Mouse (Mus musculus) CH12.LX (cell line): Measurements from ENCODE around the gene Pdf. TPM values are rescaled to one million over a fixed set of nuclear protein-coding genes. Genes with fewer than 3 reads are reported as not detected.

Source experiments
- DNase-seq: peaks from one replicate; pipeline ENCODE4 v3.0.0-alpha.2; 2013; ENCODE audit errors: extremely low read depth
- H3K27ac ChIP-seq: 2 replicates; pipeline ENCODE4 v1.5.1; 2012; ENCODE audit warnings: low read depth, mild to moderate bottlenecking, control low read depth, moderate library complexity; ENCODE audit not compliant: insufficient read depth
- H3K27me3 ChIP-seq: replicated peaks from 2 replicates; pipeline ENCODE3; 2012; ENCODE audit warnings: inconsistent platforms
- H3K36me3 ChIP-seq, 2 experiments: replicated peaks in 1 of 2; 2 replicates each; pipeline versions ENCODE3 to v1.6.1; 2012; ENCODE audit warnings: inconsistent platforms in 1 of 2, low read length in 1 of 2, mild to moderate bottlenecking in 1 of 2, mixed read lengths in 1 of 2, moderate library complexity in 1 of 2; ENCODE audit not compliant: control insufficient read depth in 1 of 2, insufficient read depth in 1 of 2
- H3K4me1 ChIP-seq, 2 experiments: 2 replicates each; pipeline ENCODE4 v1.6.1; 2012; ENCODE audit warnings: inconsistent platforms in 1 of 2, moderate library complexity in 1 of 2; ENCODE audit not compliant: insufficient read depth in 2 of 2, control insufficient read depth in 1 of 2
- H3K4me2 ChIP-seq: 2 replicates; pipeline ENCODE4 v1.6.1; 2012; ENCODE audit warnings: low read depth, mild to moderate bottlenecking, control low read depth; ENCODE audit not compliant: poor library complexity, insufficient read depth, severe bottlenecking
- H3K4me3 ChIP-seq, 3 experiments: fragments of 150-350 bp in 1 of 3; sonication (generic) in 1 of 3; replicated peaks in 1 of 3; 2 replicates each; pipeline versions ENCODE3 to v1.5.1; 2011 to 2012; ENCODE audit warnings: low read depth in 2 of 3, low read length in 2 of 3, mild to moderate bottlenecking in 2 of 3, moderate library complexity in 2 of 3, control low read depth in 1 of 3, improper control_type of control experiment in 1 of 3, inconsistent platforms in 1 of 3, mixed read lengths in 1 of 3; ENCODE audit not compliant: poor library complexity in 1 of 3
- H3K79me2 ChIP-seq: replicated peaks from 2 replicates; pipeline ENCODE4 v1.6.1; 2012; ENCODE audit warnings: mild to moderate bottlenecking, moderate library complexity; ENCODE audit not compliant: control insufficient read depth, poor library complexity, insufficient read depth, severe bottlenecking; ENCODE audit errors: extremely low read depth
- H3K9ac ChIP-seq: 2 replicates; pipeline ENCODE4 v1.6.1; 2012; ENCODE audit warnings: low read depth, mild to moderate bottlenecking, control low read depth, moderate library complexity; ENCODE audit not compliant: insufficient read depth
- H3K9me3 ChIP-seq: replicated peaks from 2 replicates; pipeline ENCODE3; 2012; ENCODE audit warnings: low read length, inconsistent platforms, mixed read lengths
- BHLHE40 ChIP-seq: IDR thresholded peaks from 2 replicates; pipeline ENCODE4 v1.6.1; 2011; ENCODE audit warnings: mild to moderate bottlenecking, low read depth, low read length, improper control_type of control experiment
- CHD1 ChIP-seq: IDR thresholded peaks from 2 replicates; pipeline ENCODE4 v1.6.1; 2012; ENCODE audit warnings: low read depth, low read length, improper control_type of control experiment, inconsistent platforms
- CHD2 ChIP-seq: IDR thresholded peaks from 2 replicates; pipeline ENCODE4 v1.6.1; 2011; ENCODE audit warnings: low read length, improper control_type of control experiment
- CTCF ChIP-seq, 2 experiments: IDR thresholded peaks in 1 of 2; conservative IDR thresholded peaks in 1 of 2; 2 replicates each; pipeline ENCODE4 v1.5.1; 2011 to 2012; ENCODE audit warnings: low read depth in 2 of 2, low read length in 2 of 2, improper control_type of control experiment in 1 of 2, inconsistent platforms in 1 of 2, mild to moderate bottlenecking in 1 of 2, moderate library complexity in 1 of 2
- E2F4 ChIP-seq: IDR thresholded peaks from 2 replicates; pipeline ENCODE4 v1.6.1; 2011; ENCODE audit warnings: low read depth, low read length, improper control_type of control experiment; ENCODE audit not compliant: insufficient replicate concordance
- ELF1 ChIP-seq: IDR thresholded peaks from 2 replicates; pipeline ENCODE4 v1.6.1; 2014; ENCODE audit warnings: low read depth, mild to moderate bottlenecking, inconsistent platforms, low read length, improper control_type of control experiment
- EP300 ChIP-seq: IDR thresholded peaks from 2 replicates; pipeline ENCODE4 v1.6.1; 2011; ENCODE audit warnings: low read length, improper control_type of control experiment
- GABPA ChIP-seq: IDR thresholded peaks from 2 replicates; pipeline ENCODE4 v1.6.1; 2012; ENCODE audit warnings: low read depth, low read length, improper control_type of control experiment, inconsistent platforms; ENCODE audit not compliant: insufficient replicate concordance
- HCFC1 ChIP-seq: IDR thresholded peaks from 2 replicates; pipeline ENCODE4 v1.6.1; 2012; ENCODE audit warnings: low read depth, mild to moderate bottlenecking, inconsistent platforms, low read length, improper control_type of control experiment
- IRF4 ChIP-seq: IDR thresholded peaks from 2 replicates; pipeline ENCODE4 v1.6.1; 2014; ENCODE audit warnings: low read depth, mild to moderate bottlenecking, inconsistent platforms, low read length, improper control_type of control experiment
- JUN ChIP-seq: IDR thresholded peaks from 2 replicates; pipeline ENCODE4 v1.6.1; 2011; ENCODE audit warnings: low read depth, mild to moderate bottlenecking, low read length, improper control_type of control experiment, moderate library complexity; ENCODE audit not compliant: insufficient read depth
- JUND ChIP-seq: conservative IDR thresholded peaks from 2 replicates; pipeline ENCODE4 v1.6.1; 2011; ENCODE audit warnings: low read depth, low read length, improper control_type of control experiment
- KAT2A ChIP-seq: IDR thresholded peaks from 2 replicates; pipeline ENCODE4 v1.6.1; 2012; ENCODE audit warnings: low read length, improper control_type of control experiment, inconsistent platforms; ENCODE audit not compliant: insufficient replicate concordance
- MAFK ChIP-seq: IDR thresholded peaks from 2 replicates; pipeline ENCODE4 v1.6.1; 2011; ENCODE audit warnings: low read length, improper control_type of control experiment; ENCODE audit not compliant: insufficient replicate concordance
- MAX ChIP-seq: IDR thresholded peaks from 2 replicates; pipeline ENCODE4 v1.6.1; 2011; ENCODE audit warnings: low read length, improper control_type of control experiment
- MAZ ChIP-seq: IDR thresholded peaks from 2 replicates; pipeline ENCODE4 v1.6.1; 2012; ENCODE audit warnings: low read depth, mild to moderate bottlenecking, inconsistent platforms, low read length, improper control_type of control experiment, moderate library complexity
- MXI1 ChIP-seq: IDR thresholded peaks from 2 replicates; pipeline ENCODE4 v1.6.1; 2011; ENCODE audit warnings: mild to moderate bottlenecking, low read depth, low read length, improper control_type of control experiment
- MYC ChIP-seq: IDR thresholded peaks from 2 replicates; pipeline ENCODE4 v1.6.1; 2011; ENCODE audit warnings: low read depth, mild to moderate bottlenecking, improper control_type of control experiment, low read length
- NELFE ChIP-seq: IDR thresholded peaks from 2 replicates; pipeline ENCODE4 v1.6.1; 2011; ENCODE audit warnings: low read depth, low read length, improper control_type of control experiment
- NRF1 ChIP-seq: IDR thresholded peaks from 2 replicates; pipeline ENCODE4 v1.6.1; 2014; ENCODE audit warnings: low read depth, mild to moderate bottlenecking, inconsistent platforms, low read length, improper control_type of control experiment, moderate library complexity
- PAX5 ChIP-seq: IDR thresholded peaks from 2 replicates; pipeline ENCODE4 v1.6.1; 2012; ENCODE audit warnings: low read length, inconsistent platforms, mixed read lengths
- POLR2A ChIP-seq: IDR thresholded peaks from 2 replicates; pipeline ENCODE4 v1.6.1; 2011; ENCODE audit warnings: low read depth, mild to moderate bottlenecking, improper control_type of control experiment, low read length
- POLR2AphosphoS2 ChIP-seq: IDR thresholded peaks from 2 replicates; pipeline ENCODE4 v1.6.1; 2011; ENCODE audit warnings: low read depth, low read length, improper control_type of control experiment
- RAD21 ChIP-seq: IDR thresholded peaks from 2 replicates; pipeline ENCODE4 v1.6.1; 2011; ENCODE audit warnings: low read depth, mild to moderate bottlenecking, low read length, improper control_type of control experiment, moderate library complexity
- RCOR1 ChIP-seq: conservative IDR thresholded peaks from 2 replicates; pipeline ENCODE4 v1.6.1; 2012; ENCODE audit warnings: low read depth, mild to moderate bottlenecking, inconsistent platforms, low read length, improper control_type of control experiment
- SIN3A ChIP-seq: IDR thresholded peaks from 2 replicates; pipeline ENCODE4 v1.6.1; 2012; ENCODE audit warnings: low read length, improper control_type of control experiment, inconsistent platforms
- SMC3 ChIP-seq: IDR thresholded peaks from 2 replicates; pipeline ENCODE4 v1.6.1; 2011; ENCODE audit warnings: low read depth, low read length, improper control_type of control experiment
- TCF12 ChIP-seq: IDR thresholded peaks from 2 replicates; pipeline ENCODE4 v1.6.1; 2014; ENCODE audit warnings: low read depth, mild to moderate bottlenecking, inconsistent platforms, low read length, improper control_type of control experiment
- UBTF ChIP-seq: IDR thresholded peaks from 2 replicates; pipeline ENCODE4 v1.6.1; 2012; ENCODE audit warnings: low read depth, mild to moderate bottlenecking, inconsistent platforms, low read length, improper control_type of control experiment, moderate library complexity
- USF1 ChIP-seq: IDR thresholded peaks from 2 replicates; pipeline ENCODE4 v1.6.1; 2014; ENCODE audit warnings: low read depth, mild to moderate bottlenecking, inconsistent platforms, low read length, improper control_type of control experiment
- USF2 ChIP-seq: conservative IDR thresholded peaks from 2 replicates; pipeline ENCODE4 v1.6.1; 2011; ENCODE audit warnings: low read depth, low read length, improper control_type of control experiment
- ZC3H11A ChIP-seq: IDR thresholded peaks from 2 replicates; pipeline ENCODE4 v1.6.1; 2012; ENCODE audit warnings: low read depth, mild to moderate bottlenecking, inconsistent platforms, low read length, improper control_type of control experiment
- ZKSCAN1 ChIP-seq: IDR thresholded peaks from 2 replicates; pipeline ENCODE4 v1.6.1; 2012; ENCODE audit warnings: low read depth, inconsistent platforms, low read length, improper control_type of control experiment, borderline replicate concordance
- ZMIZ1 ChIP-seq: IDR thresholded peaks from 2 replicates; pipeline ENCODE4 v1.6.1; 2012; ENCODE audit warnings: low read depth, mild to moderate bottlenecking, inconsistent platforms, low read length, improper control_type of control experiment
- ZNF384 ChIP-seq: IDR thresholded peaks from 2 replicates; pipeline ENCODE4 v1.6.1; 2012; ENCODE audit warnings: low read depth, low read length, improper control_type of control experiment, inconsistent platforms
- dilution Hi-C: fragments of 300-500 bp; cut with MboI; formaldehyde crosslinking; loops from 2 replicates; pipeline ENCODE4 v1.14.3; 2020; ENCODE audit warnings: low sequenced_read_pairs; ENCODE audit not compliant: extremely low pct_unique_long_range_greater_than_20kb, extremely low pct_ligation_motif_present
- in situ Hi-C: fragments of 300-500 bp; cut with MboI; formaldehyde crosslinking; loops from 3 replicates; pipeline ENCODE4 v1.14.3; 2019; ENCODE audit warnings: low sequenced_read_pairs, low pct_ligation_motif_present, low pct_unique_long_range_greater_than_20kb, mixed read lengths
- polyA plus RNA-seq: library from polyadenylated mRNA; unstranded; fragments of >175 nt; gene quantifications from 2 replicates; pipeline ENCODE4 v1.2.1, GENCODE M21; 2012; ENCODE audit warnings: low read depth; ENCODE audit not compliant: insufficient read length
- total RNA-seq, 2 experiments: library from RNA; depleted of rRNA; stranded (reverse); fragments of 300-350 nt in 1 of 2; fragments of >200 nt in 1 of 2; gene quantifications; 2 replicates each; pipeline ENCODE4 v1.2.3; 2012 to 2014

Gene Pdf
- total and polyA plus RNA-seq, 3 experiments: 34.6 to 49.4 (median 38.9) TPM

GRCm38 (mm10) chr8:107048061-107048941 is at the start of gene Pdf (continued):
- TF ChIP-seq ZKSCAN1: no peak

GRCm38 (mm10) chr8:107096366-107097036 is 48.1 kb upstream of the Pdf start, which contains the start of gene Terf2:
Gene Terf2 (minus strand): TSS chr8:107096547.
- H3K36me3 ChIP-seq: peaks cover 14 to 32% of the 10 kb centered on the region in 2 experiments
- peak within 1 kb of the TSS; percentile 86 to 93 (median 92) for H3K4me3 ChIP-seq
- H3K27ac ChIP-seq: peak within 1 kb of the TSS; percentile 78
- peaks cover 37% of the 10 kb centered on the region for H3K79me2 ChIP-seq
- H3K27me3 ChIP-seq: no peaks in the 10 kb centered on the region
- H3K4me1 ChIP-seq: peaks cover 7 to 26% of the 10 kb centered on the region in 2 experiments
- peak; percentile 94 for DNase-seq
- no peaks in the 10 kb centered on the region for H3K9me3 ChIP-seq
- dilution Hi-C loops (no loop called here), in situ Hi-C loops (no loop called here)
- H3K9ac ChIP-seq: peak within 1 kb of the TSS; percentile 87
- peak within 1 kb of the TSS; percentile 82 for H3K4me2 ChIP-seq
- no peak for TF ChIP-seq JUND
- peak; percentile 98 for TF ChIP-seq KAT2A
- no peak; the same call in 1 of the 2 replicates for TF ChIP-seq SIN3A
- TF ChIP-seq ZC3H11A: no peak
- TF ChIP-seq MAZ: peak; percentile 87
- no peak for TF ChIP-seq EP300
- no peak for TF ChIP-seq ZMIZ1
- no peak for TF ChIP-seq NELFE
- TF ChIP-seq CHD1: no peak
- TF ChIP-seq MAX: 0 out of 2 replicates have a peak, but pooled peaks have one; percentile 8
- no peak; the same call in 1 of the 2 replicates for TF ChIP-seq MYC
- no peak for TF ChIP-seq MAFK
- TF ChIP-seq HCFC1: peak; percentile 100
- TF ChIP-seq NRF1: peak; percentile 36; the same call in 1 of the 2 replicates
- TF ChIP-seq UBTF: no peak
- no peak for TF ChIP-seq JUN
- TF ChIP-seq POLR2A: peak; percentile 73
- no peak for TF ChIP-seq CTCF (conservative IDR thresholded peaks at IDR 0.05 in 1 of 2, IDR thresholded peaks at IDR 0.05 in 1 of 2; ENCODE audit: low read depth in 2 of 2, low read length in 2 of 2)
- peak; percentile 83; the same call in 1 of the 2 replicates for TF ChIP-seq GABPA
- TF ChIP-seq SMC3: no peak
- TF ChIP-seq POLR2AphosphoS2: no peak
- peak; percentile 28; the same call in 1 of the 2 replicates for TF ChIP-seq MXI1
- TF ChIP-seq BHLHE40: no peak
- TF ChIP-seq RAD21: no peak
- TF ChIP-seq ZNF384: peak; percentile 91
- peak; percentile 78 for TF ChIP-seq IRF4
- TF ChIP-seq PAX5: no peak
- peak; percentile 78; the same call in 1 of the 2 replicates for TF ChIP-seq E2F4
- no peak for TF ChIP-seq ZKSCAN1
- TF ChIP-seq TCF12: peak; percentile 85; the same call in 1 of the 2 replicates
- TF ChIP-seq USF2: no peak
- TF ChIP-seq RCOR1: no peak
- no peak for TF ChIP-seq USF1
- peak; percentile 95 for TF ChIP-seq ELF1
- peak; percentile 41; the same call in 1 of the 2 replicates for TF ChIP-seq CHD2
